Mouse (Mus musculus) ES-E14 (cell line): Measurements from ENCODE around the gene Btk. TPM values are rescaled to one million over a fixed set of nuclear protein-coding genes. Genes with fewer than 3 reads are reported as not detected.

ENCODE experiments used
- DNase-seq: peaks from one replicate; pipeline ENCODE4 v3.0.0-alpha.2; 2013; ENCODE audit warnings: low read depth, low spot score
- H3K27ac ChIP-seq: 2 replicates; pipeline ENCODE4 v1.5.1; 2012; ENCODE audit warnings: low read depth, mild to moderate bottlenecking, low read length, moderate library complexity, mixed read lengths; ENCODE audit not compliant: poor library complexity, insufficient read depth, severe bottlenecking
- H3K36me3 ChIP-seq: 2 replicates; pipeline ENCODE4 v1.6.1; 2012; ENCODE audit warnings: mild to moderate bottlenecking, low read length, moderate library complexity, mixed read lengths; ENCODE audit not compliant: control insufficient read depth, poor library complexity, insufficient read depth, severe bottlenecking
- H3K4me1 ChIP-seq, 2 experiments: fragments of 150-350 bp in 1 of 2; sonication (generic) in 1 of 2; 2 replicates each; pipeline ENCODE4 v1.6.1; 2012; ENCODE audit warnings: low read length in 2 of 2, mild to moderate bottlenecking in 1 of 2, mixed read lengths in 1 of 2; ENCODE audit not compliant: control insufficient read depth in 2 of 2, insufficient read depth in 2 of 2, poor library complexity in 1 of 2
- H3K4me3 ChIP-seq, 2 experiments: fragments of 150-350 bp in 1 of 2; sonication (generic) in 1 of 2; 2 replicates each; pipeline ENCODE4 v1.5.1; 2012; ENCODE audit warnings: low read length in 2 of 2, low read depth in 1 of 2, mild to moderate bottlenecking in 1 of 2, mixed read lengths in 1 of 2; ENCODE audit not compliant: insufficient read depth in 1 of 2, poor library complexity in 1 of 2, severe bottlenecking in 1 of 2
- H3K9ac ChIP-seq: 2 replicates; pipeline ENCODE4 v1.6.1; 2012; ENCODE audit warnings: low read depth, mild to moderate bottlenecking, low read length, mixed read lengths; ENCODE audit not compliant: poor library complexity, insufficient read depth, severe bottlenecking
- H3K9me3 ChIP-seq: fragments of 150-350 bp; sonication (generic); 2 replicates; pipeline ENCODE4 v1.6.1; 2012; ENCODE audit warnings: low read depth, mild to moderate bottlenecking, low read length; ENCODE audit not compliant: control insufficient read depth, insufficient read depth
- CHD2 ChIP-seq: IDR thresholded peaks from 2 replicates; pipeline ENCODE4 v1.6.1; 2014; ENCODE audit warnings: mild to moderate bottlenecking, low read depth, low read length, inconsistent platforms
- HCFC1 ChIP-seq: IDR thresholded peaks from 2 replicates; pipeline ENCODE4 v1.6.1; 2012; ENCODE audit warnings: low read length, inconsistent platforms, borderline replicate concordance; ENCODE audit not compliant: insufficient read depth
- MAFK ChIP-seq: IDR thresholded peaks from 2 replicates; pipeline ENCODE4 v1.6.1; 2014; ENCODE audit warnings: mild to moderate bottlenecking, low read depth, low read length, inconsistent platforms; ENCODE audit not compliant: insufficient read depth
- ZC3H11A ChIP-seq: IDR thresholded peaks from 2 replicates; pipeline ENCODE4 v1.6.1; 2012; ENCODE audit warnings: low read depth, mild to moderate bottlenecking, inconsistent platforms, low read length, borderline replicate concordance
- ZNF384 ChIP-seq: IDR thresholded peaks from 2 replicates; pipeline ENCODE4 v1.6.1; 2012; ENCODE audit warnings: low read depth, low read length, inconsistent platforms
- in situ Hi-C, 2 experiments: fragments of 600-800 bp; cut with MboI; formaldehyde crosslinking; loops; one replicate each; pipeline ENCODE4 v1.15.1; 2025; ENCODE audit warnings: low sequenced_read_pairs in 2 of 2, inconsistent platforms in 1 of 2; ENCODE audit not compliant: unreplicated experiment in 2 of 2
- total RNA-seq: library from RNA; depleted of rRNA; stranded (reverse); fragments of 300-350 nt; gene quantifications from 2 replicates; pipeline ENCODE4 v1.2.3, GENCODE M21; 2012; rRNA removed

Btk gene
- 0.31 TPM in 1 of 2 replicates, not detected in the other for total RNA-seq

- no peak for TF ChIP-seq HCFC1
- Histone ChIP-seq H3K9ac (no peak within 1 kb of the TSS), H3K9me3 (no peaks in the 10 kb centered on the region), H3K4me1 (no peaks in the 10 kb centered on the region), H3K36me3 (peaks cover 3% of the 10 kb centered on the region), H3K27ac (no peak within 1 kb of the TSS), H3K4me3 (no peak within 1 kb of the TSS)
- no peak for DNase-seq
- in situ Hi-C loops = no loop called here
Observed at GRCm38 (mm10) chrX:134582888-134583669, at the start of gene Btk. Btk (minus strand) TSS chrX:134583570.

GRCm38 (mm10) chrX:134632710-134633109, 49.3 kb upstream of the Btk start:
- no peak overlapping the region for H3K27ac ChIP-seq
- DNase-seq = no peak
- TF ChIP-seq CHD2 = no peak
- TF ChIP-seq ZNF384 = no peak
- no peak for TF ChIP-seq HCFC1
- no peak for TF ChIP-seq MAFK
- no peak for TF ChIP-seq ZC3H11A
- H3K4me3 ChIP-seq = no peak overlapping the region
- in situ Hi-C loops = loop anchor here in 1 of 2 experiments (25.0 kb wide), 1 partner anchor 280 kb away; no protein-coding TSS in a partner anchor
- no peaks in the 10 kb centered on the region for H3K9me3 ChIP-seq
- H3K36me3 ChIP-seq = no peaks in the 10 kb centered on the region
- H3K9ac ChIP-seq = no peak overlapping the region
- 0 out of 4 replicates have a peak, but pooled peaks cover 0 to 1% of the 10 kb centered on the region in 2 experiments for H3K4me1 ChIP-seq

- no peaks in the 10 kb centered on the region for H3K4me1 ChIP-seq
- in situ Hi-C loops = loop anchor here in 1 of 2 experiments (25.0 kb wide), 1 partner anchor 284 kb away; no protein-coding TSS in a partner anchor
- H3K9me3 ChIP-seq = no peaks in the 10 kb centered on the region
- no peak overlapping the region for H3K27ac ChIP-seq
- DNase-seq = no peak
- TF ChIP-seq ZC3H11A (no peak), HCFC1 (no peak), ZNF384 (no peak)
- no peak overlapping the region for H3K4me3 ChIP-seq
- H3K9ac ChIP-seq = no peak overlapping the region
- no peaks in the 10 kb centered on the region for H3K36me3 ChIP-seq
Observed at GRCm38 (mm10) chrX:134628200-134628599, 44.8 kb upstream of the Btk start.

GRCm38 (mm10) chrX:134623350-134623749, 40.0 kb upstream of the Btk start:
- DNase-seq = no peak
- Histone ChIP-seq H3K9ac (no peak overlapping the region), H3K27ac (no peak overlapping the region), H3K9me3 (no peaks in the 10 kb centered on the region), H3K4me1 (no peaks in the 10 kb centered on the region; a peak in 1 of 4 replicates), H3K4me3 (no peak overlapping the region), H3K36me3 (no peaks in the 10 kb centered on the region)
- in situ Hi-C loops = no loop called here
- TF ChIP-seq MAFK (no peak), ZNF384 (no peak), HCFC1 (no peak), CHD2 (no peak), ZC3H11A (no peak)

GRCm38 (mm10) chrX:134621685-134622084, 38.3 kb upstream of the Btk start:
- Histone ChIP-seq H3K36me3 (no peaks in the 10 kb centered on the region), H3K9ac (no peak overlapping the region), H3K4me1 (no peaks in the 10 kb centered on the region; a peak in 1 of 4 replicates), H3K4me3 (no peak overlapping the region), H3K9me3 (no peaks in the 10 kb centered on the region), H3K27ac (no peak overlapping the region)
- in situ Hi-C loops = no loop called here
- TF ChIP-seq MAFK = no peak
- no peak for TF ChIP-seq CHD2
- no peak for TF ChIP-seq ZC3H11A
- TF ChIP-seq ZNF384 = no peak
- no peak for TF ChIP-seq HCFC1
- peak; percentile 57 for DNase-seq
